ENCODE assay signal across 21 mouse cellular contexts in the genomic region with DNA sequence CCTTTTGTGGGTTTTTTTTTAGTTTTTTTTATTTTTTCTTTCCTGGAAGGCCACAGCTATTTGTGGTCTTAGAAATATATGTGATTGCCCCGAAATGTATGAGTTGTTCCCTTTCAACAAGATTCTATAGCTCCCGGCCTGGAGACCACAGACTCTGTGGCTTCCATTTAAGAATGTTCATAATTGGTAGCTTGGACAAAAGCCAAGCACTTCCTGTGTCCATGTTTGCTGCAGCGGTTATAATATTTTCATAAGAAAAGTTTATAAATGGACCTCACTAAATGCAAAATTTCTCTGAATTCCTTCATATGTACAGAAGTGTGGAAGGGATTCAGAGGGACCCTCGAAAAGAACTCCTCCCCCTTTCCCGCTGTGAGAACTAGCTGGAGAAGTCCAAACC.
DNase-seq lines count a peak whose midpoint lies in the region; ATAC-seq and TF ChIP-seq lines count a peak whose summit lies in the region.
"Had no signal": no experiment of that assay in that cellular context is flagged by ENCODE, and none has a peak within 500 bp of the region (broad histone marks: within the 10 kb centered on the region; RNA-seq: fewer than 3 reads in every experiment).

No protein-coding gene starts in this region.

- H3K9me3 ChIP-seq in embryonic facial prominence, embryonic 14.5 days (ENCODE audit: control insufficient read depth, low read length) = no peaks in the 10 kb centered on the region
- H3K9me3 ChIP-seq in embryonic facial prominence, embryonic 10.5 days = no peaks in the 10 kb centered on the region
- H3K9me3 ChIP-seq in hindbrain, postnatal 0 days (ENCODE audit: low read length) = no peaks in the 10 kb centered on the region
- no peaks in the 10 kb centered on the region for H3K9me3 ChIP-seq in hindbrain, embryonic 11.5 days (ENCODE audit: control insufficient read depth, low read length)
- no peaks in the 10 kb centered on the region for H3K9me3 ChIP-seq in midbrain, embryonic 14.5 days (ENCODE audit: control insufficient read depth, low read length)
- H3K9me3 ChIP-seq in midbrain, embryonic 16.5 days (replicated peaks; ENCODE audit: control insufficient read depth, low read length, poor library complexity, severe bottlenecking) = no peaks in the 10 kb centered on the region
- H3K9me3 ChIP-seq: embryonic facial prominence, embryonic 15.5 days; forebrain, embryonic 10.5 days; heart, embryonic 13.5 days had no signal

- TF ChIP-seq CTCF in hindbrain, postnatal 0 days (IDR thresholded peaks at IDR 0.05; ENCODE audit: low read depth) = no peak

- H3K9ac ChIP-seq in embryonic facial prominence, embryonic 14.5 days (ENCODE audit: low read depth, low read length) = no peak overlapping the region
- no peak overlapping the region for H3K9ac ChIP-seq in hindbrain, postnatal 0 days (replicated peaks; ENCODE audit: low read length)
- no peak overlapping the region for H3K9ac ChIP-seq in hindbrain, embryonic 11.5 days (ENCODE audit: low read depth, low read length)
- no peak overlapping the region for H3K9ac ChIP-seq in midbrain, embryonic 14.5 days (replicated peaks; ENCODE audit: low read length)
- H3K9ac ChIP-seq in midbrain, embryonic 16.5 days (ENCODE audit: low read depth, low read length) = no peak overlapping the region
- H3K9ac ChIP-seq: embryonic facial prominence, embryonic 15.5 days; heart, embryonic 13.5 days had no signal

- DNase-seq in embryonic facial prominence, embryonic 14.5 days (ENCODE audit: low spot score) = peak; percentile 79
- no peak for DNase-seq in embryonic facial prominence, embryonic 10.5 days (ENCODE audit: low spot score)
- DNase-seq in hindbrain, postnatal 0 days (ENCODE audit: low spot score) = peak; percentile 18
- DNase-seq in hindbrain, embryonic 11.5 days (ENCODE audit: low spot score) = no peak
- peak; percentile 13 for DNase-seq in midbrain, embryonic 14.5 days
- DNase-seq: adrenal gland, postnatal 14 days; cerebellum, adult 18-20 months; cerebellum, adult 9-11 months; cerebellum, postnatal 36 days; gastrocnemius, adult 2 months; gastrocnemius, postnatal 25 days; heart, postnatal 36 days had no signal

- no peak for ATAC-seq in embryonic facial prominence, embryonic 14.5 days (ENCODE audit: low read depth)
- no peak for ATAC-seq in hindbrain, postnatal 0 days
- no peak for ATAC-seq in hindbrain, embryonic 11.5 days (ENCODE audit: low FRiP score)
- ATAC-seq in midbrain, embryonic 14.5 days (ENCODE audit: low FRiP score, low TSS enrichment) = no peak
- no peak for ATAC-seq in midbrain, embryonic 16.5 days
- ATAC-seq in inflammation-experienced regulatory T-cells, adult 6 months = no peak
- ATAC-seq: activated CD4-positive, CD25-positive, alpha-beta regulatory T cell, adult 4 months; forebrain, embryonic 14.5 days; Patski had no signal

- H3K4me1 ChIP-seq in embryonic facial prominence, embryonic 14.5 days (ENCODE audit: control insufficient read depth, insufficient read depth, low read length) = peaks cover 5% of the 10 kb centered on the region; the same call in 1 of the 2 replicates
- H3K4me1 ChIP-seq in embryonic facial prominence, embryonic 10.5 days = peaks cover 23% of the 10 kb centered on the region; the same call in 1 of the 2 replicates
- H3K4me1 ChIP-seq in hindbrain, postnatal 0 days (ENCODE audit: insufficient read depth, low read length) = no peaks in the 10 kb centered on the region
- no peaks in the 10 kb centered on the region; the same call in 1 of the 2 replicates for H3K4me1 ChIP-seq in hindbrain, embryonic 11.5 days (replicated peaks; ENCODE audit: control insufficient read depth, insufficient read depth, low read length)
- no peaks in the 10 kb centered on the region for H3K4me1 ChIP-seq in midbrain, embryonic 14.5 days (ENCODE audit: control insufficient read depth, insufficient read depth, low read length)
- no peaks in the 10 kb centered on the region for H3K4me1 ChIP-seq in midbrain, embryonic 16.5 days (ENCODE audit: control insufficient read depth, insufficient read depth, low read length)

- H3K27me3 ChIP-seq in embryonic facial prominence, embryonic 14.5 days (replicated peaks; ENCODE audit: control insufficient read depth, insufficient read depth, low read length) = no peaks in the 10 kb centered on the region
- H3K27me3 ChIP-seq in embryonic facial prominence, embryonic 10.5 days (replicated peaks; ENCODE audit: low read depth, poor library complexity, severe bottlenecking) = no peaks in the 10 kb centered on the region
- H3K27me3 ChIP-seq in hindbrain, postnatal 0 days (ENCODE audit: insufficient read depth, low read length) = no peaks in the 10 kb centered on the region
- H3K27me3 ChIP-seq in hindbrain, embryonic 11.5 days (ENCODE audit: control insufficient read depth, insufficient read depth, low read length) = no peaks in the 10 kb centered on the region
- H3K27me3 ChIP-seq in midbrain, embryonic 14.5 days (ENCODE audit: control insufficient read depth, insufficient read depth, low read length) = no peaks in the 10 kb centered on the region
- no peaks in the 10 kb centered on the region for H3K27me3 ChIP-seq in midbrain, embryonic 16.5 days (ENCODE audit: control insufficient read depth, insufficient read depth, low read depth, low read length)
- H3K27me3 ChIP-seq: embryonic facial prominence, embryonic 15.5 days; heart, embryonic 13.5 days; Patski had no signal

- H3K27ac ChIP-seq in embryonic facial prominence, embryonic 14.5 days (replicated peaks; ENCODE audit: low read depth, low read length) = no peak overlapping the region
- no peak overlapping the region for H3K27ac ChIP-seq in embryonic facial prominence, embryonic 10.5 days (replicated peaks)
- H3K27ac ChIP-seq in hindbrain, postnatal 0 days = no peak overlapping the region
- no peak overlapping the region for H3K27ac ChIP-seq in hindbrain, embryonic 11.5 days (ENCODE audit: low read depth, low read length)
- H3K27ac ChIP-seq in midbrain, embryonic 14.5 days (replicated peaks; ENCODE audit: low read depth, low read length) = no peak overlapping the region
- H3K27ac ChIP-seq in midbrain, embryonic 16.5 days (ENCODE audit: low read length) = no peak overlapping the region
- H3K27ac ChIP-seq: embryonic facial prominence, embryonic 15.5 days; forebrain, embryonic 10.5 days; gastrocnemius, adult 2 months; heart, embryonic 13.5 days had no signal

- WGBS in embryonic facial prominence, embryonic 14.5 days = 50% methylated on average over 5 of the region's 5 CpGs
- WGBS in embryonic facial prominence, embryonic 10.5 days = 88% methylated on average over 5 of the region's 5 CpGs
- WGBS in hindbrain, postnatal 0 days = 68% methylated on average over 5 of the region's 5 CpGs
- WGBS in hindbrain, embryonic 11.5 days = 90% methylated on average over 5 of the region's 5 CpGs
- WGBS in midbrain, embryonic 14.5 days = 86% methylated on average over 5 of the region's 5 CpGs
- 82% methylated on average over 5 of the region's 5 CpGs for WGBS in midbrain, embryonic 16.5 days

- no peak overlapping the region for H3K4me2 ChIP-seq in embryonic facial prominence, embryonic 14.5 days (ENCODE audit: low read depth, low read length)
- no peak overlapping the region for H3K4me2 ChIP-seq in hindbrain, postnatal 0 days (ENCODE audit: low read depth, low read length)
- no peak overlapping the region for H3K4me2 ChIP-seq in hindbrain, embryonic 11.5 days (replicated peaks; ENCODE audit: low read depth, low read length)
- no peak overlapping the region for H3K4me2 ChIP-seq in midbrain, embryonic 14.5 days (ENCODE audit: low read length)
- no peak overlapping the region for H3K4me2 ChIP-seq in midbrain, embryonic 16.5 days (ENCODE audit: low read length)
- H3K4me2 ChIP-seq: embryonic facial prominence, embryonic 15.5 days; heart, embryonic 13.5 days had no signal

- H3K4me3 ChIP-seq in embryonic facial prominence, embryonic 14.5 days (ENCODE audit: low read depth, low read length) = no peak overlapping the region
- H3K4me3 ChIP-seq in embryonic facial prominence, embryonic 10.5 days = no peak overlapping the region
- no peak overlapping the region for H3K4me3 ChIP-seq in hindbrain, postnatal 0 days (ENCODE audit: low read length)
- no peak overlapping the region for H3K4me3 ChIP-seq in hindbrain, embryonic 11.5 days (ENCODE audit: low read depth, low read length)
- H3K4me3 ChIP-seq in midbrain, embryonic 14.5 days (replicated peaks; ENCODE audit: low read depth, low read length) = no peak overlapping the region
- no peak overlapping the region for H3K4me3 ChIP-seq in midbrain, embryonic 16.5 days (ENCODE audit: low read depth, low read length)
- H3K4me3 ChIP-seq: embryonic facial prominence, embryonic 15.5 days; erythroblast, embryonic 14.5 days; forebrain, embryonic 10.5 days; gastrocnemius, adult 2 months; heart, embryonic 13.5 days had no signal

- H3K36me3 ChIP-seq in embryonic facial prominence, embryonic 14.5 days (ENCODE audit: control insufficient read depth, insufficient read depth, low read length) = no peaks in the 10 kb centered on the region
- H3K36me3 ChIP-seq in embryonic facial prominence, embryonic 10.5 days (replicated peaks) = no peaks in the 10 kb centered on the region
- no peaks in the 10 kb centered on the region for H3K36me3 ChIP-seq in hindbrain, postnatal 0 days (ENCODE audit: insufficient read depth, low read length)
- no peaks in the 10 kb centered on the region for H3K36me3 ChIP-seq in hindbrain, embryonic 11.5 days (ENCODE audit: control insufficient read depth, insufficient read depth, low read length)
- H3K36me3 ChIP-seq in midbrain, embryonic 14.5 days (ENCODE audit: control insufficient read depth, insufficient read depth, low read length) = no peaks in the 10 kb centered on the region
- no peaks in the 10 kb centered on the region for H3K36me3 ChIP-seq in midbrain, embryonic 16.5 days (ENCODE audit: control insufficient read depth, insufficient read depth, low read length)
- H3K36me3 ChIP-seq: embryonic facial prominence, embryonic 15.5 days; forebrain, embryonic 10.5 days; heart, embryonic 13.5 days had no signal

Comparison
In these comparisons a context has a peak if more than half of its experiments do, and no peak if none do; other contexts are left out.
1. DNase-seq: peak in embryonic facial prominence, embryonic 14.5 days (single experiment), hindbrain, postnatal 0 days (single experiment) and midbrain, embryonic 14.5 days (single experiment); none in embryonic facial prominence, embryonic 10.5 days (single experiment) and hindbrain, embryonic 11.5 days (single experiment).